Mouse (Mus musculus) G1E (cell line): ENCODE data around the gene Slc6a4.

Experiments
- CTCF ChIP-seq: IDR thresholded peaks from 2 replicates; pipeline ENCODE4 v1.5.1; 2012; ENCODE audit warnings: low read depth, low read length, inconsistent platforms, mixed read lengths
- GATA1 ChIP-seq: IDR thresholded peaks from 2 replicates; pipeline ENCODE4 v1.6.1; 2012; ENCODE audit warnings: borderline replicate concordance, low read length, inconsistent platforms, mixed read lengths
- GATA2 ChIP-seq: IDR thresholded peaks from 2 replicates; pipeline ENCODE4 v1.6.1; 2012; ENCODE audit warnings: low read depth, low read length, inconsistent platforms, borderline replicate concordance
- POLR2AphosphoS5 ChIP-seq: IDR thresholded peaks from 2 replicates; pipeline ENCODE4 v1.6.1; 2012; ENCODE audit warnings: low read depth, low read length, inconsistent platforms; ENCODE audit not compliant: insufficient replicate concordance

- no peak for TF ChIP-seq CTCF
- no peak for TF ChIP-seq GATA2
- TF ChIP-seq POLR2AphosphoS5: no peak
- no peak for TF ChIP-seq GATA1
Observed at GRCm38 (mm10) chr11:77021749-77022396, 23.5 kb downstream of the Slc6a4 start.
